Mouse (Mus musculus) MN1 (cell line): ENCODE measurements around the gene Ccr1.

Experiments used
- DNase-seq: peaks from one replicate; pipeline ENCODE4 v3.0.0-alpha.2; 2016; ENCODE audit warnings: low spot score

Gene Ccr1

DNA sequence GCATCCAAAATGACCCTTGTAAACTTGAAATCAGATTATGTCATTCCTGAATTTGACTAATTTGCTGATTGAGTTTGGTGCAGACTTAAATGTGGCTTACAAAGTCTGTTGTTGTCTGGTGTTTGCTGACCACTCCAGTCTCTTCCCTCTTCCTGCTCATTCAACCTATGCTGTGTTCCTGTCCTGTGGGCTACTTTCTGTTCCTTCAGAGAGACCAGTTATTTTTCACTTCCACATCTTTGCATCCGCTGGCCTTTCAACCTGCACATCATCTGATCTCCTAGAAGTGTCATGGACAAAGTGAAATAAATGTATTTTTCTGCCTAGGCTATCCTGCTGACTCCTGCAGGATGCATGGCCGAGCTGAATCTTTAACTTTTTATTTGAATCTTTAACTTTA lies 14.9 kb downstream of the Ccr1 start:
- no peak for DNase-seq

DNA sequence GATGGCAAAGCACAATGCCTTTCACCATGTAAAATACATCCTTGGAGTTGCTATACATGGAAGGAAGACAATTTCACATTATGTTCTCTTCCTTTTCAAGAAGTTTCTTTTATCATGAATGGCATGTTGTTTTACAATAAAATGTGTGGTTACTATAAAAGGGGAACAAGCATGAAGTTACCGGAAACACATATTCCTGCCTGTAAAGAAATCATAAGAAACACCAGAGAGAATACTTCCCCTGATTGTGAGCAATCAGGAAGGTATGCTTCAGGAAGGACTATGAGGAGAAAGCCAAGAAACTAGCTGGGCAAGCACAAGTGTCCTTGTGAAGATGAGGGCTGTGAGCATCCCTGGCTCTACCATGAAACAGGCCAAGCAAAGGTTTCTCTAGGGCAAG lies 17.3 kb downstream of the Ccr1 start:
- DNase-seq: no peak

DNA sequence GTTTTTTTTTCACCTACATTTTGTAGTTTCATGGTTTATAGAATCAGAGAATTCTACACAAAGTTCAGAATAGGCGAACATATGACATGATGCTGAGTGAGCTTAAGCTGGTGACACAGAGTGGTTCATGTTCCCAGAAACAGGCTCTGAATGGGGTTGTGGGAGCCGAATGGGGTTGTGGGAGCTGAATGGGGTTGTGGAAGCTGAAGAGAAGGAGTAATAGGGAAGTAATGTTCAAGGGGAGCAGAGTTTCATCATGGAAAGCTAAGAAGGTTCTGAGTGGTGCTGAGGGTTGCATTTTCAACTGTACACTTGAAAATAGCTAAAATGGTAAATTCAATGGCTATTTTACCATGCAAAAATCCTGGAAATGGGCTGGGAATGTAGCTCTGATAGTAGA lies 19.1 kb downstream of the Ccr1 start:
- no peak for DNase-seq

DNA sequence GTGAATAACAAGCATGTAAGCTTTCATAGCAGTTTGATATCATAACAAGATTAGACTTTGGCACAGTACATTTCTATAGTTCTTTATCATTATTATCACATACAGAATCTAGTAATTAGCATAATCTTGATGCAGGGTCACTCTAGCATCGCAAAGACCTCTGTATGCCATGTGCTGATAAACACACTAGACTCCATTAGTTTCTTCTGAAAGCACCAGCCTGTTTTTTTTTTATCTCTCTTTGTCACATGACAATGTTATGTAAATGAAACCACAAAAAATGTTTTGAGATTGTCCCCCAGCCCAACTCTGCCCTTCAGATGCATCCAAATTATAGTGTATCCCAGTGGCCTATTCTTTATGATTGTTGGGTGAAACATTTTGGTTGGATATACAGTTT lies 20.7 kb downstream of the Ccr1 start:
- no peak for DNase-seq

- no peak for DNase-seq
These were observed 26.5 kb downstream of the Ccr1 start for GRCm38 (mm10) chr9:123942025-123942424.

GRCm38 (mm10) chr9:123941316-123941715 lies 27.2 kb downstream of the Ccr1 start:
- no peak for DNase-seq

- DNase-seq: no peak
These were observed 27.9 kb downstream of the Ccr1 start for GRCm38 (mm10) chr9:123940628-123941027.

DNA sequence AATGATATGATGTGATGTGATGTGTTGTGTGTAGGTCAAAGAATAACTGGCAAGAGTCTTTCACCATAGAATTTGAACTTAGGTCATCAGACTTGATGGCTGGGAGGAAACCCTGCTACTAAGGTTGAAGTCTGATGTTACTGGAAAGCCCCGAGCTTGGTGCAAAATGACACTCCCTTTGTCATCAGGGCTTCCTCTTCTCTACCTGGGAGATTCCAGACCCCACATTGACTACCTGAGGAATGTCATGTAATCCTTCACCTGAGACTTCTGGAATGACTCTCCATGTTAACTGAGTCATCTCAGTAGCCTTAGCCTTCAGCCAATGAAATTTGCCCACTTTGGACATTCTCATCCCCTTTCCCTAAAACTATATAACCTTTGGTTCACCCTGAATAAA lies 28.3 kb downstream of the Ccr1 start:
- DNase-seq: no peak

GRCm38 (mm10) chr9:123937989-123938388 lies 30.5 kb downstream of the Ccr1 start:
- DNase-seq: no peak

GRCm38 (mm10) chr9:123936604-123937280 lies 31.8 kb downstream of the Ccr1 start:
- no peak for DNase-seq

- no peak for DNase-seq
These were observed 32.7 kb downstream of the Ccr1 start for GRCm38 (mm10) chr9:123935776-123936175.

GRCm38 (mm10) chr9:123935346-123935745 lies 33.1 kb downstream of the Ccr1 start:
- no peak for DNase-seq

DNA sequence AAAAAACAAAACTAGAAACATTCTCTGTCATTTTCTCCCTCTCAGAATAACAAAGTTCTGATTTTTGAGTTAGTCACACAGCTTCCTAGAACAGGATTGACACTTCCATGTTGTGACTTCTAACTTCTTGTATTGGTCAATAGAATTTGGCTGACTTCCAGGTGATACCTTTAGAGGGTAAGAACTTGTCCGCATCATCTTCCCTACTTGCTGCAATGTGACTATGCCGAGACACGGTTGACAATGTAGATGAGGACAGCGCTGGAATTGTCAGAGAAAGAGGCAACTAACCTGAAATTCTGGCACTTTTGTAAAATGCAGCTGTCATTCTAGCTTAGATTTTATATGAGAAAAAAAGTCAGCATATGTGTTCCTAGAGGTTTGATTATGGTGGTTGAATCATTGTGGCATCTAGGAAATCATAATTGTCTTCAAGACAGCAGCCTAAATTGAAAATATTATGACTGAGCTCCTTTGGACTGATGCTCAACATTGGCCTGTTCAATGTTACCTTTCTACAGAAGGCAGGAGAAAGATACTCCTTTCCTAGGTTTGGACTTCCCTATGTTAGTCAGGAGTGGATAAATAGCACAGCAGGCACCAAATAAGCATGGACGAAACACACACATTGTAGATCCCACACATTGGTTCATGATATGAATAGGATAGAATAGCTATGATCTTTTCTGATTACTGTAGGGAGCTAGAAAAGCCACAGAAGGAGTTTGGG lies 34.6 kb downstream of the Ccr1 start:
- DNase-seq: no peak

DNA sequence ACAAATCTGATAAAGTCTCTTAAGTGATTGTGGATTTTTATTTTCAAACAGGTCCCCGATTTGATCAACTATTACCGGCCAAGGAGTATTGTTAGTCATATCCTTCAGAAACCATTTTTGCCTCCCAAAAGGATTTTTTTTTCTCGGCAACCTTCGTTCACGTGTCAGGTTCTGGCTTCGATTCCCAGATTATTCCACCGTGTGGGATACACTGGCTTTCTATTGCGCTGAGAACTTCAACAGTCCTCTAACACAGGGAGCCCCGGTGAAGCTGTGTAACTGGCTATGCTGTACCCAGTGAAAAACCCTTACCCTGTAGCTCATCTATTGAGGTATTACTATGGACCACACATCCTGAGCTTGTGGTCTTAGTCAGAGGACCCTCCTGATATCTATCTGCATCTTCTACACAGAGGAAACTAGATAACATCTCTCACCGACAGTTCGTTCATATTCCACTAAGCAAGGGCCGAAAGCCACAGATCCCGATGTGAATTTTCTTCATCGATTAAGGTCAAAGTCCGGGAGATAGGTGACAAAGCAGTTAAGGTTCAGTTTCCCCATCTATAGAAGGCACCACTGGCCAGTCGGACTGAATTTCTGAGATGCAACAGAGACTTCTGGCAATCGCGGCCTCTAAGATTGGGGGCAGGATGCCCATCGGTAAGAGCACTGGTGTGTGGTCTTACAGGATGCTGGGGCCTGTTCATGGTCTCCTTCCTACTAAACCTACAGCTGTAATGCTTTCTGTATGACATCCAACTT lies 35.4 kb downstream of the Ccr1 start:
- DNase-seq: no peak

GRCm38 (mm10) chr9:123931761-123932700 lies 36.5 kb downstream of the Ccr1 start:
- no peak for DNase-seq

- DNase-seq: no peak
These were observed 37.6 kb downstream of the Ccr1 start for GRCm38 (mm10) chr9:123930926-123931325.

DNA sequence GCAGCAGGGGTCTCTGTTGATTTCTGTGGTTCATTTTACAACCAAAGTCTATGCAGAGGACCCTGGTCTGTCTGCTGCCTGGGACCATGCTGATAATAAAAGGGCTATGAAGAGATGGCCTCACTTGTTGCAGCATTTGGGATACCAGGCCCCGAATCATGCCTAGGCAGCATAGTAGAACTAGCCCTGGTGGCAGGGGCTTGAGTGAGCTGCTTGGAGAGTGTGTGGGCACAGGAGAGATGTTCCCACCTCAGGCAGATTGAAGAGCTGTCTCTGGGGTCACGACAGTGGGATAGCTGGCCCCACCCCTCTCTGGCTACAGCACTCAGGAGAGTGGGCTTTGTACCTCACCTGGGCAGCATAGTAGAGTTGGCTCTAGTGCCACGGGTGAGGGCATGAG lies 38.0 kb downstream of the Ccr1 start:
- DNase-seq: no peak

DNA sequence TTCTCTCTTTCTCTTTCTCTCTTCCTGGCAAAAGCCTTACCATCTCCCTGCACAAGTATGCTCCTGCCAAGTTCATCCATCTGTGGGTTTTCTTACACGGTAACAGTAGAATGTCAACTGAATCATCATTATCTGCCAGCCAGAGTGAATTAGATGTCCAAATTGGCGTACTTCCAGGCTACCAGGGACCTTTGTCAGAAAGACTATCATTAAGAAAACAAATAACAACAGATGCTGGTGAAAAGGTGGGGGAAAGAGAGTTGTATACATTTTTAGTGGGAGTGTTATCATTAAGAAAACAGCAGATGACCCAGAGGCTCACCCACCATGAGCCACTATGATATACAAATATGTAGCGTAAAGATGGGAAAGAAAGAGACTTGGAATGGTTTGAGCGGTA lies 38.6 kb downstream of the Ccr1 start:
- no peak for DNase-seq

- DNase-seq: no peak
These were observed 39.7 kb downstream of the Ccr1 start for GRCm38 (mm10) chr9:123928759-123929246.

DNA sequence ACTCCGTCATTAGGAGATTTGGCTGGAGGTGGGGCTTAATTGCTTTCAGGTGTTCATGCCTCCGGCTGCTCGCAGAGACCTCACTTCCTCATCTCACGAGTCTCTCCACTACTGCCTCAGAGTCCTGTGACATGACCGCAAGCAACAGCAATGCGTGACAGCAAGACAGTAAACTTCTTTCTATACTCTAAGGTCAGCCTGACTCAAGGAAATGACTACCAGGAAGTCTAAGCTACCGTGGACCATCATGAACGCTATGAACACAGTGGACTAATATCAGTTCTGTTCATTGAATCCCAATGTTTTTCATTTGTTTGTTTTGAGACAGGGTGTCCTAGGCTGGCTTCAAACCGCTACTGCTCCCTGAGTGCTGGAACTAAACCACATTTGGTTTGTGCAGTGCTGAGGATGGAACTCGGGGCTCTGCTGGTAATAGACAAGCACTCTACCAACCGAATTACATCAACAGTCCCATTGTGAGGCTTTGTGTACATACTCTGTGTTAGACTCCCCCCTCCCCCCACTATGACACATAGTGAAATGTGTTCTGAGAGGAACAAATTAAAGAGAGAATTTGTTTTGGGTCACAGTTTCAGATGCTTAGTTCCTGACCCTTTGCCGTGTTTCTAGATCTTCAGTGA lies 40.3 kb downstream of the Ccr1 start:
- DNase-seq: no peak

DNA sequence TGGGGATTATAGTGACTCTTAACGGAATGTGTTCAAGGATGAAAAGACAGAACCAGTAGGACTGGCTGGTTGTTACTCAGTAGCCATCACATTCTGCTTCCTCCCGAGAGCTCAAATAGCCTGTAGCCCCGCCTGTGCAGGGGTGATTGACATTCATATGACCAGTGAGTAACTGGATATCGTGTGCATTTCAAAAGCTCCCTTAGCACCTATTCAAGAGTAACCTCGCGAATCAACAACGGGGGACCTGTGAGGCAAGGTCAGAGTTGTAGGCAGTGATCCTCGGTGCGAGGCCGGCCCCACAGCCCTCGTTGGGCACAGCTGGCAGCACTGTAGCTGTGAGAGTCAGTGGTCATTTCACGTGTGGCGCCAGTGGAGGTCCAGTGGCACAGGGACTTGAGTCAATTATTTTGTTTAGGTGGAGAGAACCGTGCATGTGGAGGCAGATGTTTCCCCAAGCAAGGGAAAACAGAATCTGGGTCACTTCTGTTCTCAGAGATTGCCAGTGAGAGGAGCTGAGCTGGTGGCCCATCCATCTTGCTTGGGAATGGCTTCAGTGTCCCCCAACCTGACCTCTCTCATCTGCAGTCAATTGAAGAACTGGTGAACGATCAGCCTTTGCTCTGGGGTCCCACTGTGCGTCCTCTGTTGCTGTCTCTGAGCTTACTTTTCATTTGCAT lies 41.1 kb downstream of the Ccr1 start:
- no peak for DNase-seq
